Mouse (Mus musculus): ENCODE data around the gene Uxt. TPM values are rescaled to one million over a fixed set of nuclear protein-coding genes. Genes with fewer than 3 reads are reported as not detected.

Gene Uxt
- total RNA-seq (2021): 10 to 100 TPM in 1 of 2 experiments, 1 to 10 TPM in 1; 9.6 to 13.0 TPM

GRCm38 (mm10) chrX:20961477-20962378 is at the start of gene Uxt:
Gene Uxt (minus strand): TSS chrX:20962017.
- peak; percentile 68 to 75 for DNase-seq (ENCODE audit: extremely low spot score in 1 of 2, low spot score in 1 of 2)

DNA sequence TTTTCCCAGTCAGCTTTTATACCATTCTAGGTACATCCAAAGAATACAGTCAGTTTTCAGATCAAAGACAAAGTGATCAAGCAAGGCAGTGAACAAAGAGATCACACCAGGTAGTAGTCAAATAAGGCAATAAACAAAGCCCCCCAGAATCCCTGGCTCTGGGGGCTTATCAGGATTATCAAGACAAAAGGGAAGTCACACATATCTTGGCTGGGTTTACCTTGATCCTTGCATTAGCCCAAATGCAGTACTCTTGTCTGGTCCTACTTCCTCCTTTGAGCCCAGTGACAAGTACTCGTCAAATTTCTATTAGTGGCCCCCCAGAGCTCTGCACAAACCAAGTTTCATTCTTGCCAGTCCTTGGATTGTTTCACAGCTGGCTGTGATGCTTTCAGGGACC is 19.1 kb upstream of the Uxt start:
- DNase-seq (ENCODE audit: extremely low spot score in 1 of 2, low spot score in 1 of 2): no peak

- peak; percentile 49 to 56 for DNase-seq (ENCODE audit: extremely low spot score in 1 of 2, low spot score in 1 of 2)
These were observed 11.5 kb downstream of the Uxt start, which contains the start of gene Elk1 for GRCm38 (mm10) chrX:20950191-20950880. Gene Elk1 (minus strand): TSS chrX:20950608.

DNA sequence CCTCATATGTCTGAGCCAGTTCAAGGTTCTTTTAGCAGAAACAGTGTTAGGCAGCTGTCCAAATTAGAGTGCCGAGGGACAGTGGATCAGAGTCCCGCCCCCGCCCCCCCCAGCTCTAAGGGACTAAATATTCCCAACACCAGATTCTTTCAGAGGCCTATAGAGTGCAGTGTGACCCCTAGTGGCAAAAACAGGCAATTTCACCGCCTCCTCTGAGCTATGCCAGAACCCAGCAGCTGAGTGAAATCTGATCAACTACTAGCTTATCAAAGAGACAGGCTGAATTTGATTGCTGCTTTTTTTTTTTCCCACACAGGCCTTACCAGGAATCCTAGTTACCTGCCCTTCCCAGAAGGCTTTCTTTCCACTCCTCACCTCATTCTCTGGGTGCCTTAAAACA is 15.8 kb downstream of the Uxt start:
- DNase-seq (ENCODE audit: extremely low spot score in 1 of 2, low spot score in 1 of 2): peak in 1 of 2 experiments; percentile 56

DNA sequence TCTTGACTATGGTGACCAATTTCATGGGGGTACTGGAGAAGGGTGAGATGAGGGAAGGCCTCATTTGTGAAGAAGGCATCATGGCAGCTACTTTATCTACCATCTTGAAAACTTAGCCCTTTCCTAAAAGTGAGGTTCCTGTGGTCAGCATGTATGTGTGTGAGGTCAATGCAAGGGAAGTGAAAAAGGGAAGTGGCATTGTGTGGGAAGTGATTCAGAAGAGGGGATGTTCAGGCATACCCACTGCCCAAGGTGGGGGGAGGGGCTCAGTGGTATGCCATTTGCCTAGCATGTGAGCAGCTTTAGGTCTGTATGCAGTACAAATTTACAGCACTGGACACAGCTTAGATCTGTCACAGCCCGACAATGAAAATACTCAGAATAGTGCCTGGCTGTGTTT is 29.9 kb downstream of the Uxt start:
- DNase-seq (ENCODE audit: extremely low spot score in 1 of 2, low spot score in 1 of 2): no peak

DNA sequence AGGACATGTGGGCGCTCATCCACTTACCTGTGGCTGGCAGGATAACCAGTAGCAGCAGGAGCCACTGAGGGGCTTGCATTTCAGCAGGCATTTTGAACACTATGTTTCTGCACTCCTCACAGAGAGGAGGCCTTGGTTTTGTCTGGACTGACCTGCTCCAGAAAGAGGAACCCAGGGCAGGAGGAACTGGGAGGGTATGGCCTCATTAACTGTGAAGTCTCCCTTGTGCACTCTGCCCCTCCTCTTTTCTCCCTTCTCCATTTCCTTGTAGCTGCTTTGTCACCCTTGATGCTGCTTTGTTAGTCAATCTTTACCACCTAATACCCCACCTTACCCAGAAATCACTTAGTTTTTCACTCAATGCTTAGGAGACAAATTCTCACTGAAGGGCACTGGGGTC is 30.5 kb downstream of the Uxt start, which contains the start of gene Cfp:
TSS of gene Cfp (minus strand) at position 192 of the 400 bp plus-strand sequence.
- no peak for DNase-seq (ENCODE audit: extremely low spot score in 1 of 2, low spot score in 1 of 2)

DNA sequence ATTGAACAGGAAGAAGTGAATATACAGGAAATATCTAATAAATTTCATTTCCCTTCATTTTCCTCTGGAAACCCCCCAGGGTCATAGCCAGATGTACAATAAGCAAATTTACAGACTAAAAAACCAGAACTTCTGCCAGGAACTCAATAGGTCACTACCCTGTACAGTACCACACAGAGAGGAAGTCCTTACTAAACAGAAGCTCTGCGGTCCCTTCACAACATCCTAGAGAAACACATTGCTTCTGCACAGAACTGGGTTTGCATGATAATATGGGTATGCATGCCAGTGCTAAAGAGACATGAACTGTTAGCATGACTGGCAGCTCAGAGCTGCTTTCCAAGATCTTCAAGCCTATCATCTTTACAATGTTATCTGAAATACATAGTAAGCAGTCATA is 32.0 kb downstream of the Uxt start:
- no peak for DNase-seq (ENCODE audit: extremely low spot score in 1 of 2, low spot score in 1 of 2)

GRCm38 (mm10) chrX:20924976-20925375 is 36.8 kb downstream of the Uxt start:
- no peak for DNase-seq (ENCODE audit: extremely low spot score in 1 of 2, low spot score in 1 of 2)

- no peak for DNase-seq (ENCODE audit: extremely low spot score in 1 of 2, low spot score in 1 of 2)
These were observed 38.3 kb downstream of the Uxt start for GRCm38 (mm10) chrX:20923506-20923905.

DNA sequence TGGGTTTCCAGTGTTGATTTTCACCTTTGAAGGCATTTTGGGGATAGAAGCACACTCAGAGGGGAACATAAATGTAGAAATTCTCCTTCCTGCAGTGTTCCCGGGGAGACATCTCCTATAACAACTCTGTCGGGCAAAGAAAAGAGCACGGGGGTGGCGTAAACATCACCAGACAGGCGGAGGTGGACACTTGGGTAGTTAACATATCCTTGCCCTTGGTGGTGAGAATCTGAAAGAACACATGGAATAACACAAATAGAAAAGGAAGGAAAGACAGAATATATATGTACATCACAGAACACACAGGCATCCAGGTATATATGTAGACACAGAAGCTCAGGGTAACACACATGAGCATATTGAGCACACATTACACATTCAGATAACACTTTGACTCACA is 40.5 kb downstream of the Uxt start:
- no peak for DNase-seq (ENCODE audit: extremely low spot score in 1 of 2, low spot score in 1 of 2)

DNA sequence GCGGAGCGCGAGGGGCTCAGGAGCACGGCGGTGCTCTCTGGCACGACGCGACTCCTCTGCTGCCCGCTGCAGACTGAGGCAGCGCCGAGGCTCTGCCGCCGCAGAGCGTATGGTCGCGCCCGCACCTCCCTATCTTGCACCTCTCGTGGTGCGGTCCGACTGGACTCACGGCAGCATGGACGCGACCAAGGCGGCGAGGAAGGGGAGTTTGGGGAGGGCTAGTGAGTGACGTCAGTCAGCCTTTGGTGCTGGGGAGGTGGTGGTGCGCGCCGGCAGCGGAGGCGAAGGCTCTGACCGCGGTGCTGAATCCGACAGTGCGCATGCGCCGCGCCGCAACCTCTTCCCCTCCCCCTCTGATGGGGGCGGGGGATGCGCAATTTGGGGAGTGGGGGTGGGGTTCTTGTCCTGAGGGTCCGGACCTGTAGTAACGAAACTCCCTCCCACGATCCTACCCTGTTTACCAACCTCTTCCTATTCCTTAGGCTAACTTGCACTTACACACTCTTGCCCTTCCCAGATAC is 40.9 kb downstream of the Uxt start, which contains the start of gene Syn1:
TSS of gene Syn1 (minus strand) at position 161 of the 521 bp plus-strand sequence.
- peak; percentile 53 to 60 for DNase-seq (ENCODE audit: extremely low spot score in 1 of 2, low spot score in 1 of 2)

- DNase-seq (ENCODE audit: extremely low spot score in 1 of 2, low spot score in 1 of 2): peak in 1 of 2 experiments; percentile 20
These were observed 41.5 kb downstream of the Uxt start for GRCm38 (mm10) chrX:20920249-20920843.

GRCm38 (mm10) chrX:20915075-20915474 is 46.7 kb downstream of the Uxt start:
- DNase-seq (ENCODE audit: extremely low spot score in 1 of 2, low spot score in 1 of 2): no peak

GRCm38 (mm10) chrX:20913726-20914125 is 48.1 kb downstream of the Uxt start:
- no peak for DNase-seq (ENCODE audit: extremely low spot score in 1 of 2, low spot score in 1 of 2)

DNA sequence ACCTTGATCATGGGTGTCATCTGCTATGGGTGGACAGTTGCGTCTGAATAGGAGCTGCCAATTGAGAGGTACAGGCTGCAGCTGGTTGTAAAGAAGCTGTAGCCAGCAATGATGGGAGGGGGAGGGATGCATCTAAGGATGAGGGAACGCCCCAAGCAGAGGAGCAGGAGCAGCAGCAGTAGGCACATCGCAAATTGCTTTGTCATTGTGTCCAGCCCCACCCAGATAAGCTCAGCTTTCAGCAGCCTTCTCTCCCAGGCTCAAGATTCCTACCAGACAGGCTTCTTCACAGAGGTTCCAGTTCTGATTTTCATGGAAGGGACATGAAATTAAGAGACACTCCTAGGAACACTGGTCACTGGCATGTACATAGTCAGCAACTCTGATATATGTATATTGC is 51.7 kb downstream of the Uxt start:
- no peak for DNase-seq (ENCODE audit: extremely low spot score in 1 of 2, low spot score in 1 of 2)

Other genes starting within 250 kb of the Uxt start
- 100 to 1,000 TPM; 187 to 192 TPM for gene Araf, start 164.2 kb downstream of the Uxt start, total RNA-seq (2021)
- under 1 TPM; 0.34 to 0.47 TPM for gene Timp1, start 91.9 kb downstream of the Uxt start, total RNA-seq (2021)
- gene Syn1, start 41.0 kb downstream of the Uxt start, total RNA-seq (2021): 100 to 1,000 TPM; 476 to 498 TPM
- gene Cfp, start 30.5 kb downstream of the Uxt start, total RNA-seq (2021): 10 to 100 TPM; 12.4 to 17.5 TPM
- gene Elk1, start 11.4 kb downstream of the Uxt start, total RNA-seq (2021): 10 to 100 TPM; 75.4 to 79.0 TPM
- 10 to 100 TPM in 1 of 2 experiments, 1 to 10 TPM in 1; 7.3 to 11.4 TPM for gene Zfp182, start 100.3 kb upstream of the Uxt start, total RNA-seq (2021)
- gene Spaca5, start 106.4 kb upstream of the Uxt start, total RNA-seq (2021): not detected
- gene Zfp300, start 127.5 kb upstream of the Uxt start, total RNA-seq (2021): 1 to 10 TPM; 4.2 to 4.6 TPM
- not detected for gene Ssxa1, start 153.8 kb upstream of the Uxt start, total RNA-seq (2021)
- gene Gm21876, start 213.6 kb upstream of the Uxt start, total RNA-seq (2021): not detected